Mouse (Mus musculus): ENCODE measurements around the gene Olfr1415.

- TF ChIP-seq POLR2A (IDR thresholded peaks at IDR 0.05; ENCODE audit: low read depth, low read length) (no peak), CTCF (IDR thresholded peaks at IDR 0.05; ENCODE audit: extremely low read depth, insufficient read length, insufficient replicate concordance, low read depth, low read length) (no peak)
Observed at GRCm38 (mm10) chr1:92523764-92524163, 27.9 kb upstream of the Olfr1415 start.

Measured in small intestine, adult 2 months (tissue).